In the genomic region with DNA sequence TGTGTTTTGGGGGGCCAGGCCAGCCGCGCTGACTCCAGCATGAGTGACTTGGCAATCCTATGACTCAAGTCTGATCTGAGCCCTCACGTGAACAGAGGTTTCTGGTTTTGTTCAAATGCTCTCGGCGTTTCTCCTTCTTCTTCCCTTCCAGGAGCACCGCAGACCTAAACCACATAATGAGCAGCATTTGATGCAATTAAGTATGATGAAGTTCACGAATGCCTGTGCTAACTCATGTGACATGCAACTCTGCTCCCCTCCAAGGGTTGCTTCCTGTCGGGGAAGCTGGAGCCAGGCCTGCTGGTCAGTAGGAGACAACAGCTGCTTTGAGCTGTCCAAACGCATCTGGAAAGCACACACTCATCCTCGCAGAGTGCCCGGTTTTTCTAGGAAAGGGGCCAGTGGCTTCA, we compare ENCODE assay signal across 12 mouse cellular contexts.
DNase-seq lines count a peak whose midpoint lies in the region; ATAC-seq and TF ChIP-seq lines count a peak whose summit lies in the region.
"Had no signal": no experiment of that assay in that cellular context is flagged by ENCODE, and none has a peak within 500 bp of the region (broad histone marks: within the 10 kb centered on the region; RNA-seq: fewer than 3 reads in every experiment).

No protein-coding gene starts in this region.

- intact Hi-C loops in heart, postnatal 36 days (cut with DNase I) = no loop called here

- no peaks in the 10 kb centered on the region for H3K27me3 ChIP-seq in kidney, adult 2 months (replicated peaks; ENCODE audit: control insufficient read depth, insufficient read depth, low read length)
- no peaks in the 10 kb centered on the region for H3K27me3 ChIP-seq in kidney, embryonic 16.5 days (ENCODE audit: insufficient read depth, low read length)
- no peaks in the 10 kb centered on the region for H3K27me3 ChIP-seq in embryonic facial prominence, embryonic 13.5 days
- H3K27me3 ChIP-seq in myocyte (ENCODE audit: control insufficient read depth, insufficient read depth, insufficient read length) = no peaks in the 10 kb centered on the region
- H3K27me3 ChIP-seq: neural tube, embryonic 12.5 days had no signal

- no peak for TF ChIP-seq CTCF in kidney, adult 2 months (conservative IDR thresholded peaks at IDR 0.05; ENCODE audit: insufficient read depth, insufficient read length, low read depth, low read length)

- H3K4me1 ChIP-seq in kidney, adult 2 months (ENCODE audit: control insufficient read depth, insufficient read depth, low read length) = no peaks in the 10 kb centered on the region
- H3K4me1 ChIP-seq in kidney, embryonic 16.5 days (ENCODE audit: insufficient read depth, low read length) = 0 out of 2 replicates have a peak, but pooled peaks cover 7% of the 10 kb centered on the region
- H3K4me1 ChIP-seq in embryonic facial prominence, embryonic 13.5 days = peaks cover 8% of the 10 kb centered on the region
- H3K4me1 ChIP-seq: neural tube, embryonic 12.5 days had no signal

- H3K9me3 ChIP-seq in kidney, embryonic 16.5 days (ENCODE audit: low read length) = no peaks in the 10 kb centered on the region
- H3K9me3 ChIP-seq in embryonic facial prominence, embryonic 13.5 days = no peaks in the 10 kb centered on the region
- H3K9me3 ChIP-seq: neural tube, embryonic 12.5 days had no signal

- no peak overlapping the region; the same call in 1 of the 2 replicates for H3K27ac ChIP-seq in kidney, adult 2 months (ENCODE audit: insufficient read depth, low read depth, low read length)
- H3K27ac ChIP-seq in kidney, embryonic 16.5 days (ENCODE audit: low read length) = no peak overlapping the region
- peak overlapping the region; percentile 5; the same call in 1 of the 2 replicates for H3K27ac ChIP-seq in embryonic facial prominence, embryonic 13.5 days
- H3K27ac ChIP-seq: neural tube, embryonic 12.5 days had no signal

- H3K4me3 ChIP-seq in kidney, adult 2 months (ENCODE audit: insufficient read depth, low read depth, low read length) = no peak overlapping the region
- H3K4me3 ChIP-seq in kidney, embryonic 16.5 days (ENCODE audit: low read length) = no peak overlapping the region
- no peak overlapping the region for H3K4me3 ChIP-seq in embryonic facial prominence, embryonic 13.5 days
- no peak overlapping the region for H3K4me3 ChIP-seq in myocyte
- H3K4me3 ChIP-seq: neural tube, embryonic 12.5 days had no signal

- no peaks in the 10 kb centered on the region for H3K36me3 ChIP-seq in kidney, adult 2 months (ENCODE audit: control insufficient read depth, insufficient read depth, low read length)
- no peaks in the 10 kb centered on the region for H3K36me3 ChIP-seq in kidney, embryonic 16.5 days (ENCODE audit: insufficient read depth, low read length)
- H3K36me3 ChIP-seq in embryonic facial prominence, embryonic 13.5 days = no peaks in the 10 kb centered on the region
- no peaks in the 10 kb centered on the region for H3K36me3 ChIP-seq in myocyte (ENCODE audit: control insufficient read depth, insufficient read depth)
- H3K36me3 ChIP-seq: neural tube, embryonic 12.5 days had no signal

- no peak overlapping the region for H3K4me2 ChIP-seq in kidney, embryonic 16.5 days (replicated peaks; ENCODE audit: low read depth, low read length)
- no peak overlapping the region for H3K4me2 ChIP-seq in embryonic facial prominence, embryonic 13.5 days
- peak overlapping the region; percentile 57 for H3K4me2 ChIP-seq in myocyte (ENCODE audit: low read depth)
- H3K4me2 ChIP-seq: neural tube, embryonic 12.5 days had no signal

- ATAC-seq in kidney, embryonic 16.5 days (ENCODE audit: low FRiP score, low TSS enrichment) = no peak; the same call in 1 of the 2 replicates
- ATAC-seq in embryonic facial prominence, embryonic 13.5 days (ENCODE audit: insufficient number of reproducible peaks, insufficient read depth, low FRiP score, low TSS enrichment, low read depth) = 0 out of 2 replicates have a peak, but pooled peaks have one; percentile 43
- ATAC-seq in megakaryocyte, adult 5-6 weeks (ENCODE audit: poor library complexity, severe bottlenecking) = no peak
- ATAC-seq: CD4-positive, CD25-positive, alpha-beta regulatory T cell, adult 4 months; liver, postnatal 0 days had no signal

- no peak for TF ChIP-seq POLR2A in kidney, adult 2 months (IDR thresholded peaks at IDR 0.05; ENCODE audit: low read depth, low read length)
- TF ChIP-seq POLR2A in myocyte (IDR thresholded peaks at IDR 0.05; ENCODE audit: insufficient read length, low read depth) = no peak

- H3ac ChIP-seq in myocyte (ENCODE audit: control insufficient read depth, insufficient read length) = no peak overlapping the region

- 78% methylated on average over 11 of the region's 11 CpGs for WGBS in kidney, adult 2 months
- WGBS in kidney, embryonic 16.5 days = 72% methylated on average over 11 of the region's 11 CpGs
- WGBS in embryonic facial prominence, embryonic 13.5 days = 27% methylated on average over 11 of the region's 11 CpGs

- no peak overlapping the region for H3K9ac ChIP-seq in kidney, embryonic 16.5 days (replicated peaks; ENCODE audit: low read length)
- H3K9ac ChIP-seq in embryonic facial prominence, embryonic 13.5 days = no peak overlapping the region
- H3K9ac ChIP-seq: liver, postnatal 0 days; neural tube, embryonic 12.5 days had no signal

- peak; percentile 43 for DNase-seq in kidney, adult 2 months
- peak; percentile 15 to 41 for DNase-seq in heart, postnatal 36 days
- DNase-seq in right cerebral cortex, postnatal 36 days (ENCODE audit: low spot score in 2 of 2) = no peak
- DNase-seq in right cerebral cortex, postnatal 10 days (ENCODE audit: low spot score in 2 of 2) = no peak
- DNase-seq: cerebellum, postnatal 25 days; liver, postnatal 0 days had no signal

- H3K79me2 ChIP-seq in myocyte (ENCODE audit: control insufficient read depth, insufficient read depth) = no peaks in the 10 kb centered on the region

TF ChIP-seq in myocyte, 11 proteins besides CTCF, POLR2A, EP300 and RAD21:
- TF ChIP-seq E2F4 (IDR thresholded peaks at IDR 0.05; ENCODE audit: insufficient read depth) (no peak), USF1 (IDR thresholded peaks at IDR 0.05; ENCODE audit: low read depth) (peak; percentile 75), POLR2AphosphoS2 (IDR thresholded peaks at IDR 0.05; ENCODE audit: insufficient read length, low read depth) (no peak), TCF12 (IDR thresholded peaks at IDR 0.05; ENCODE audit: insufficient read depth, poor library complexity, severe bottlenecking) (peak; percentile 70), MYOG (IDR thresholded peaks at IDR 0.05; ENCODE audit: control insufficient read depth in 1 of 3, insufficient read depth in 1 of 3, insufficient read length in 2 of 3, low read depth in 2 of 3) (peak in 2 of 3 experiments; percentile 4 to 69), MAX (IDR thresholded peaks at IDR 0.05; ENCODE audit: low read depth) (peak; percentile 30), TCF3 (IDR thresholded peaks at IDR 0.05; ENCODE audit: insufficient read length, low read depth) (peak; percentile 21), CEBPB (IDR thresholded peaks at IDR 0.05; ENCODE audit: insufficient read depth, poor library complexity, severe bottlenecking) (peak; percentile 88), MYOD1 (IDR thresholded peaks at IDR 0.05; ENCODE audit: control insufficient read depth in 1 of 3, insufficient read length in 2 of 3, low read depth in 2 of 3) (peak; percentile 63 to 89 (median 88))
TF ChIP-seq in myocyte: peak in this region for 7.

Comparison
In these comparisons a context has a peak if more than half of its experiments do, and no peak if none do; other contexts are left out.
1. DNase-seq: peak in kidney, adult 2 months (single experiment) and heart, postnatal 36 days (2 of 2); none in right cerebral cortex, postnatal 36 days (0 of 2) and right cerebral cortex, postnatal 10 days (0 of 2).